Mouse (Mus musculus) liver, embryonic 14.5 days (tissue): ENCODE data around the gene Ep400.

Source experiments
- CTCF ChIP-seq: IDR thresholded peaks from 2 replicates; pipeline ENCODE4 v1.5.1; 2016; ENCODE audit warnings: antibody characterized with exemption, low read depth, control low read depth
- EP300 ChIP-seq: IDR thresholded peaks from 2 replicates; pipeline ENCODE4 v1.6.1; 2016; ENCODE audit warnings: antibody characterized with exemption, low read depth

DNA sequence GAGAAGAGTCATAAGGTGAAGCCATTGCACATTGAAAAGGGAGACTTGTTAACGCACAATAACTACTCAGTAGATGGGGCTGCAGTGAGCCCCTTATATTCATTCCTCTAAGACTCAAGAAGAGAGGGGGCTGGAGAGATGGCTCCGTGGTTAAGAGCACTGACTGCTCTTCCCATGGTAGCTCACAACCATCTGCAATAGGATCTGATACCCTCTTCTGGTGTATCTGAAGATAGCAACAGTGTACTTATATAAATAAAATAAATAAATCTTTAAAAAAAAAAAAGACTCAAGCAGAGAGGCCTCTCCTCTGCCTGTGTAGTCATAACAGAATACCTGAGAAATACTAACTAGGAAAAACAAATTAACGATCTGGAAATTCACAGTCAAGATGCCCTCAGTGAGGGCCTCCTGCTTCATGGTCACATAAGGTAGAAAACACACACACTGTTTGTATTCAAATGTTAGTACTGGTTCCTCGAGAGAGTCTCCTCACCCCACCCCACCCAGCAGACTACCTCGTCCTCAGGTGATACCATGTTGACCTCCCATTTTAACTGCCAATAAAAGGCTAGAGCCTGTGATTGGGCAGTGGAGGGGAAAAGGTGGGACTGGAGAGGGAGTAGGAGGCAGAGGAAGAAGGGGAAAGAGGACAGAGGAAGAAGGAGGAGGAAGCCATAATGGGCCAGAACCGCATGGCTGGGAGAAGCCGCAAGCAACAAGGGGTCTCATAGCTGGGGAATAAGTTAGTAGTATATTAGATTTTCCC, 132.0 kb downstream of the Ep400 start:
- TF ChIP-seq EP300 = no peak
- no peak for TF ChIP-seq CTCF
